Mouse (Mus musculus) kidney, postnatal 10 days (tissue): ENCODE measurements at regions not wholly inside any gene's neighbourhood (a gene's known extent, or its start where the extent isn't known, plus 50 kb on each side); places are given as distances from the start of the nearest gene placed in this dataset.

ENCODE experiments used
- DNase-seq: peaks from one replicate; pipeline ENCODE4 v3.0.0; 2021; ENCODE audit warnings: mixed read lengths

- no peak for DNase-seq
Observed at GRCm38 (mm10) chr11:28782486-28782885, 70.5 kb upstream of the Efemp1 start.

DNA sequence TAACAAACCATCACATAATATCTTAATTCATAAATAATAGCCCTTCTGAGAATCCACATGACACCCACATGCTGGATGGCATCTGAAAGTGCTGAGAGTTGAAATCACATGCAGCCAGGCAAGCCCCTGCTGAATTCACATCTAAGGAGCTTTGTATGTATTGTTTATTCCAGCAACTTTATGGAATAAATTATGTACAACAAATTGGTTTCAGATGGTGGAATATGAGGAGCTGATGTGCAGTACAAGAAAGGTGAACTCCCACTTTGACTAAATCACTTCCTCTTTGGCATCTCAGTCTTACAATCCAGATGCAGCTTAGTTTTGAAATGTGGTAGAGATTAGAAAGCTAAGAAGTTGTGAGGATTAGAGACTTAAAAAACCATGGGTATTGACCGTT is 82.2 kb upstream of the Efemp1 start:
- no peak for DNase-seq

DNA sequence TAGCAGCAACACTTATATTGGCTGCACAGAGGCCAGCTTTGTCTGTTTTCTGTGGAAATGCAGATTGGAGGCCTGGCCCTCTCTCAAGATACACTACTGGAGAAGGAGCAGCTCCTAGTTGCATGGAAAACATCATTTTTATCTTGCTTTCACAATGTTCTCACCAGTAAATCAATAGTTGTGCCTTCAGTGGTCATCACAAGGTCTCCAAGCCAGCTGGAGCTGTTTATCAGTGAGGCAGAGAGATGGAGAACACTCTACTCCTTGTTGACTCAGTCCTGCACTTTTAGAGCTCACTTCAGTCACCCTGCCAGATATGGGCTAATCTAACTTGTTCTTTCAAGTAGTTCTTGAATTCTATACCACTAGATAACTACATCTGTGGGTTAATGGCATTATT is 92.3 kb upstream of the Efemp1 start:
- DNase-seq = no peak

DNA sequence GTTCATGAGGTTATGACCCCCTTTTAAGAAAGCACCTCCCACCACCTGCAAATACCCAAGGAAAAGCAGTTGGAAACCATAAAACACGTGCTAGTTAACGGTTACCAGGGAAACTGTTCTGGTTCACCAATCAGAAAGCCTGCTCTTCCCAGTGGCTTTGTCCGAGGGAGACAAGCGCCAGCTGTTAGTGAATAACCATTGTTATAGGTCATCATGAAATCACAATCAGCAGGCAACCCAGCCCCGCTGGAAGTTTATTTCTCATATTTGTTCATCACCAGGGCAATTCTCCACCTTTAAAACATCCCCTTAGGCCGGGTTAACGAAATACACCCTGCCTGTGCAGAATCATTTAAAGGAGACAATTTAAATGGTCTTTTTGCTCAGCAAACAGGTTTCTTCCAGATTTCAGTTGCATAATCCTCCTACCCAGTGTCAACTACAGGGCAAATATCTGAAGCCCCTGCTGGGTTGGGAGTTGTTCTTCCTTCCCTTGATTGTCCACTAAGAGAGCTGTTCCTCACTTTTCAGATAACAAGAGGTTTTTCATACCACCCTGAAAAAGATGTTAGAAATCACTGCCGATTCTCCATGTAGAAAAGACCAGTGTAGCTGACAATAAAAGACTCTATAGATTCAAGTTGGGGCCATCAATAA is 117.9 kb upstream of the Efemp1 start:
- DNase-seq = peak; percentile 21

DNA sequence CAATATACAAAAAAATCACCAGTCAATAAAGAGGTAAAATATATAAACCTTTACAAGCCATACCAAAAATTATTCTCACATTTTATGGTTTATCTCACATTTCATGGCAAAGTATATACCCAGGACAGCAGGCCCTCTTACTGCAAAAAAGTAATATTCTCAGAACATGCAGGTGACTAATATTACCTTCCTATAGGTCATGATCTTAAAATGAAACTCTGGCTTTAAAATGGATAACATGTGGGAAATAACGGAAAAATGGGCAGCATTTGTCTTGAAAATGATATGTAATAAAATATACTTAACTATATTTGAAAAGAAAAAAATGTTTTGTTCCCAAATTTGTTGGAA is 118.4 kb upstream of the Efemp1 start:
- no peak for DNase-seq

GRCm38 (mm10) chr11:28733877-28734580 is 119.0 kb upstream of the Efemp1 start:
- no peak for DNase-seq

DNA sequence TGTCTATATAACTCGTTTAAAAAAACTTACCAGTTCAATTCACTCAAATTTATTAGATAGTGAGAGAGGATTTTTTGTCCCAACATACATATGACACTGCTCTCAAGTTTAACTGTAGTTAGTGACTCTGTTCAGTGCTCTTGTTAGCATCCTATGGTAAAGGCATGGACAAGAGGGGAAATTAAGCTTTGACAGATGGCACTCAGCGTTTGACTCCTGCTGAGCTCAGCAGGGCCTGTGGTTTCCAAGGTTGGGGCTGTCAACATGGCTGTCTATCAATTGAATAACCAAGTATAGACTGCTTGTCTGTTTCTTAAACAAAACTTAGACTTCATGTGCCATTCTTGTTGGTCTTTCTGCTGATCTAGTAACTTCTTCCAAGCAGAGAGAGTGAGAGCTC is 122.9 kb upstream of the Efemp1 start:
- DNase-seq = no peak

DNA sequence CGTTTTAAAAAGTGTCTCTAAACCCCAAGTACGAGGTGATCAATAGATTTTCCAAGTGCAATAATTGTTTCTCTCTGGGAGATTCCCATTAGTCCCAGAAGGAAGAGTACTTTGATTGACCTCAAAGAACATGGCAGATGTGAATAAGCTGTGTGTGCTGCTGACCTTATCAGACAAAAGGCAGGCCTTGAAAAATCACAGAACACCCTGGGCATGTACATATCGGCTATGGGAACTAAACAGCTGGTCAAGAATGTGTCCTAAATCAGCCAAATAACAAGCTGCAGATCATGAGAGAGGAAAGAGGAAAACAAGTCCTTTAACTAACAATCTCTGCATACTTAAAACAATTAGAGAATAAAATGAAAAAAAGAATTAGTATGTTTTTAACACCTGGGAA is 125.4 kb upstream of the Ccdc85a start:
- no peak for DNase-seq

- DNase-seq = no peak
Observed at GRCm38 (mm10) chr11:28708431-28708830, 124.3 kb upstream of the Ccdc85a start.

DNA sequence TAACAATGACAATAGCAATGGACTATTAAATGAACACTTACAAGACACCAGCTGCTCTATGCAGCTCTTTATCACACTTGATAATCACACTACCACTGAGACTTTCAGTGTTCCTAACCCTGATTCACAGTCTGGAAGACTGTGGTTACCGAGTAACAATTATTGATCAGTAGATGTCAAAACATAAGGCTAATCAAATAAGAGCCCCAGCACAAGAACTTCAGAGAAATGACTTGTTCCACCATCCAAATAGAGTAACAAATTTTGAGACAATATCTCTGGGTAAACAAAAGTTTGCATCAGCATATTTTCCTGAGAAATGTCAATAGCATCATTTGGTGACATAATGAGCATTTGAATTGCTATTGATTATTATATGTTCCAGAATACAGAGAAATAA is 118.3 kb upstream of the Ccdc85a start:
- no peak for DNase-seq

DNA sequence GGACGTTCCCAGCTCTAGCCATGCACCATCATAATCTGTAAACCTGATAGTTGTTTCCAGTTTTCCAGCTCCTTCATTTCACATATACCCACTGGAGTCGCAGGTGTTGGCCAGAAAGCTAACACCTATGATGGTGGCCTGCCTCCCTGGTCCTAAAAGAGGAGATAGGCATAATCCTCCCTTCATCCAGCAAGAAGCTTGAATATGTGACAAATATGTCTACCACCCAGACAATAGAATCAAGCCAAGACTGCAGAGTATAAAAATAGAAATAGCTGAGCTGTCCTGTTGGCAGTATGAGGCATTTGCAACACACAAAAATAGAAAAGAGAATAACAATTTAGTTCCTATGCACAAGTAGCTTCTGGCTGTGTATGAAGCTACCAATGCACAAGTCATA is 117.3 kb upstream of the Ccdc85a start:
- DNase-seq = no peak

DNA sequence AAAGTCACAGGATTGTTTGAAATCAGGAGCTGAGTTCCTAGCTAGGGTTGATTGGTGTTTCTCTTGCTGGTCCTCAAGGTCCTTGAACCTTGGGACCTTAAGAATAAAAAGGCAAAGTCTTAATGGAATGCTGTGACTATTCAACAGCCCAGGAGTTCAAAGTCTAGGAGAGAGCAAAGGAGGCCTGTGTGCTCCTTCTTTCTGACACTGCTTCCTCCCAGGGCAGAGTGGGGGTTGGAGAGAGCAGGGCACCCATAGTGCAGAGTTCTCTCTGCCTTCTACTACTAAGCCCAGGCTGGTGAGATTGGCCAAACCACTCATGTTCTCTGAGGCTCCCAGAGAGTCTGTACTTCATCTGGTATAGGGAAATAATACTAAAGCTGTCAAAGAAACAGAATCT is 115.6 kb upstream of the Ccdc85a start:
- peak; percentile 11 for DNase-seq

- no peak for DNase-seq
Observed at GRCm38 (mm10) chr11:28697644-28698480, 113.7 kb upstream of the Ccdc85a start.

- no peak for DNase-seq
Observed at GRCm38 (mm10) chr11:28695031-28695430, 110.9 kb upstream of the Ccdc85a start.

DNA sequence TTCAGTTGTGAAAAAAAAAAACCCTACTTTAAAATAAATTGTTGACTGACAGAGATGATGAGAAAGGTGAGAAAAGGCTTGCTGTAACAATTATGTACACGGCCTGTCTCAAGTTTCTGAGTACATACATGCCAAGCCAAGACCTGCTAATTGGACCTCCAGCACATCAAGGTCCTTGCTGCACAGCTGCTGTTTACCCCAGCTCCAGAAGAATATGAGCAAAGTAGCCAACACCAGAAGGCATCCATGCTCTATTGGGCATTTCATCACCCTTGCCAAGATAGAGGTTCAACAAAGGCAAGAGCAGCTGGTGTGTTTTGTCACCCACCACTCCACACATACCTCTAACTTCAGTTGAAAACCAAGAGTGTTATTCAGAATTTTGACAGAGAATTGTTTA is 109.2 kb upstream of the Ccdc85a start:
- DNase-seq = no peak

DNA sequence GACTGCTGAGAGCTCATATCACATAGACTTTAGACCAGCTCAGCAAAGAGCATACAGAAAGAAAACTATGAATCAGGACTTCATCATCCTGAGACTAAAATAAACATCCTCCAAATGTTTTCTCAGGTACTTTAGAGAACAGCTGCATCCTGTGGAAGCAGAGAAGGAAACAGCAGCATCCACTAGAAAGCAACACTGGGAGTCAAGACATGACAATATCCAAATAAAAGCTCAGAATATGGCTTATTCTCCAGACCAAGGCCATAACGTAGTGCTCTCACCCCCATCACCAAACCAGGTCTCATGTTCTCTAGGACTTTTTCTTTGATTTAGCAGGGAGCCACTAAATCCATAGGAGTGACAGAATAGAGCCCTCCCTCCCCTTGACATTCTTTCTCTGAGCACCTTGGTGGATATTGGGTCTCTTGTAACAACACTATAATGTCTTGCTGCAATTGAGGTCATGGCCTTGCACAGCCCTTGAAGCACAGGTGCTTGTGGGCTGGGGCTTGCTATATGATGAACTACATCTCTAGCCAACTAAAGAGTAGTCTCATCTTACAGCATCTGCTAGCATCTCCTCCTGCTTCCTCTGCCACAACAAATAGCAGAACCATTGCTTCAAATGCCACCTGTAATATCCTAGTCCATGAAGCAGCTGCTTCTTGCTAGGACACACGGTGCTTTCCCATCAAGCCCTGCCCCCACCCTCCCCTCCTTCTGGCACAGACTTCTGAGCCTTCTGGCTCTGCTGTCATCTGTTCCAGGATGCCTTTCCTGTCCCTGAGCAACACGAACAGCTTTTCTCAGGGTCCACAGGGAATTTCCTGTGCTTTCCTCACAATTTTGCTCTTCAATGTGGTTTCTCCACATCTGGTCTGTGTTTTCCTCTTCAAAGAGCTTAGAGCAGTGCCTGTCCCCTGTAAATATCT is 108.4 kb upstream of the Ccdc85a start:
- DNase-seq = peak; percentile 68

- no peak for DNase-seq
Observed at GRCm38 (mm10) chr11:28688436-28688835, 104.3 kb upstream of the Ccdc85a start.

GRCm38 (mm10) chr11:28685407-28685806 is 101.3 kb upstream of the Ccdc85a start:
- DNase-seq = no peak

GRCm38 (mm10) chr11:28681311-28681710 is 97.2 kb upstream of the Ccdc85a start:
- DNase-seq = no peak

- DNase-seq = no peak
Observed at GRCm38 (mm10) chr11:28670765-28671164, 86.6 kb upstream of the Ccdc85a start.

GRCm38 (mm10) chr11:28669359-28669758 is 85.2 kb upstream of the Ccdc85a start:
- no peak for DNase-seq

DNA sequence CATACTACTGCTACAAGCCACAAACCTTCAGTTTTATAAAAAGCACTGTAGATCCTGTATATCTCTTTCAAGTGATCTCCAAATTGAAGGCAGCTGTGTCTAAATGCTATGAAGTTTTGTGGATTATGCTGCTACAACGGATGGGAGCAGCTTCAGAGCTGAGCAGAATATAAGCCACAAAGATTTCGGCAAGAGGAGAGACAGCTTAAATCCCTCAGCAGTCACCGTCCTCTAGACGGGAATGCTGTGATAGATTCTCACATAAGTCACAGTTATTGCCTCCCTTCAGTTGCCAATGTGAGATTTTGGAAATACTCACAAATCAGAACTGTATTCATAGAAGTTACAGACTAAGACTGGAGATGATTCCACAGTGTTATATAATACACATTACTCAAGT is 76.3 kb upstream of the Ccdc85a start:
- DNase-seq = no peak
